Comparison of ENCODE assay signal across 8 mouse cellular contexts in the genomic region with DNA sequence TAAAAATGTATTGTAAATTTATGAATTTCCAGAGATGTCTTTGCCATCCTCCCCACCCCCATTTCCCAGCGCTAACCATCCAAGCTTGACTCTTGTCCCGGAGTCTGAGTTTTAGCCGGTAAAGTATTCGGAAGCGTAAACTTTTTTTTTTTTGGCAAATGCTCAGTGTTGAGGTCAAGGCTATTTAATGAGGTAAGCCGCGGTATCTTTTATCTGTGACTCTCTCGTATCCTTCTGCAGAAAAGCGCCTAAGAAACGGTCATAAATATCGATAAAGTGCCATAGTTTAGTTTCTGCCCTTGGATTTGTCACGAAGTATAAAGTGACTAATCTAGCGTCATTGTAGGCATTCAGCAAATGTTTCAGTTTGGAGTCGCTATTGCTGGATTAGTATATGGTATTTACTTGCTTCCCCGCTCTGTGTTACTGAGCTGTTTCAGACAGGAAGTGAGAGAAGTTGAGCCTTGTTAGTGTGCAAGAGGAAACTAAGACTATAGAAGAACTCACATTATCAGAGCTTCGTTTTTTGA. TPM values are rescaled to one million over a fixed set of nuclear protein-coding genes. Genes with fewer than 3 reads are reported as not detected.
A peak's percentile ranks its signal among the peaks of the same experiment; 100 is the strongest.
DNase-seq lines count a peak whose midpoint lies in the region; ATAC-seq and TF ChIP-seq lines count a peak whose summit lies in the region.

No protein-coding gene starts in this region.

- H3K9ac ChIP-seq in lung, embryonic 16.5 days (ENCODE audit: low read length) = peak overlapping the region; percentile 94
- H3K9ac ChIP-seq in forebrain, embryonic 16.5 days (replicated peaks; ENCODE audit: low read depth, low read length) = peak overlapping the region; percentile 93
- peak overlapping the region; percentile 96 for H3K9ac ChIP-seq in liver, embryonic 15.5 days
- peak overlapping the region; percentile 98 for H3K9ac ChIP-seq in stomach, postnatal 0 days (ENCODE audit: low read length)

- H3K9me3 ChIP-seq in lung, embryonic 16.5 days (ENCODE audit: control insufficient read depth, low read length) = no peaks in the 10 kb centered on the region
- no peaks in the 10 kb centered on the region for H3K9me3 ChIP-seq in forebrain, embryonic 16.5 days (ENCODE audit: control insufficient read depth, low read length)
- no peaks in the 10 kb centered on the region for H3K9me3 ChIP-seq in liver, embryonic 15.5 days (replicated peaks)
- no peaks in the 10 kb centered on the region for H3K9me3 ChIP-seq in stomach, postnatal 0 days (ENCODE audit: control insufficient read depth, low read length)

- H3K4me2 ChIP-seq in lung, embryonic 16.5 days (ENCODE audit: low read depth, low read length) = peak overlapping the region; percentile 61
- H3K4me2 ChIP-seq in forebrain, embryonic 16.5 days (ENCODE audit: low read length) = peak overlapping the region; percentile 91
- peak overlapping the region; percentile 98 for H3K4me2 ChIP-seq in liver, embryonic 15.5 days
- H3K4me2 ChIP-seq in stomach, postnatal 0 days (replicated peaks; ENCODE audit: low read depth) = peak overlapping the region; percentile 58

- peak overlapping the region; percentile 95 for H3K27ac ChIP-seq in lung, embryonic 16.5 days (ENCODE audit: low read length)
- peak overlapping the region; percentile 85; the same call in 1 of the 2 replicates for H3K27ac ChIP-seq in forebrain, embryonic 16.5 days (ENCODE audit: low read length)
- peak overlapping the region; percentile 92 for H3K27ac ChIP-seq in liver, embryonic 15.5 days (replicated peaks)
- peak overlapping the region; percentile 99 for H3K27ac ChIP-seq in stomach, postnatal 0 days (replicated peaks)

- WGBS in lung, embryonic 16.5 days = under 1% methylated on average over 16 of the region's 16 CpGs
- WGBS in forebrain, embryonic 16.5 days = under 1% methylated on average over 16 of the region's 16 CpGs
- WGBS in liver, embryonic 15.5 days (ENCODE audit: insufficient replicate concordance) = under 1% methylated on average over 16 of the region's 16 CpGs
- under 1% methylated on average over 16 of the region's 16 CpGs for WGBS in stomach, postnatal 0 days

- H3K36me3 ChIP-seq in lung, embryonic 16.5 days (ENCODE audit: control insufficient read depth, insufficient read depth, low read length) = no peaks in the 10 kb centered on the region
- no peaks in the 10 kb centered on the region for H3K36me3 ChIP-seq in forebrain, embryonic 16.5 days (ENCODE audit: control insufficient read depth, insufficient read depth)
- H3K36me3 ChIP-seq in liver, embryonic 15.5 days (replicated peaks) = peaks cover 12% of the 10 kb centered on the region; the same call in 1 of the 2 replicates
- H3K36me3 ChIP-seq in stomach, postnatal 0 days (ENCODE audit: control insufficient read depth, insufficient read depth, low read length) = no peaks in the 10 kb centered on the region

- peak overlapping the region; percentile 86 for H3K4me3 ChIP-seq in lung, embryonic 16.5 days (ENCODE audit: low read length)
- peak overlapping the region; percentile 92 for H3K4me3 ChIP-seq in forebrain, embryonic 16.5 days (replicated peaks; ENCODE audit: low read length)
- peak overlapping the region; percentile 94 for H3K4me3 ChIP-seq in liver, embryonic 15.5 days (replicated peaks)
- peak overlapping the region; percentile 86 for H3K4me3 ChIP-seq in stomach, postnatal 0 days (ENCODE audit: low read depth, low read length)

- peaks cover 47% of the 10 kb centered on the region for H3K4me1 ChIP-seq in lung, embryonic 16.5 days (replicated peaks; ENCODE audit: control insufficient read depth, insufficient read depth, low read length)
- peaks cover 28% of the 10 kb centered on the region for H3K4me1 ChIP-seq in forebrain, embryonic 16.5 days (replicated peaks; ENCODE audit: control insufficient read depth, insufficient read depth, low read length)
- peaks cover 55% of the 10 kb centered on the region for H3K4me1 ChIP-seq in liver, embryonic 15.5 days (replicated peaks)
- peaks cover 9% of the 10 kb centered on the region for H3K4me1 ChIP-seq in stomach, postnatal 0 days (replicated peaks; ENCODE audit: control insufficient read depth, insufficient read depth)

- H3K27me3 ChIP-seq in lung, embryonic 16.5 days (ENCODE audit: control insufficient read depth, insufficient read depth, low read depth, low read length) = no peaks in the 10 kb centered on the region
- H3K27me3 ChIP-seq in forebrain, embryonic 16.5 days (replicated peaks; ENCODE audit: control insufficient read depth, insufficient read depth, low read length) = no peaks in the 10 kb centered on the region
- no peaks in the 10 kb centered on the region for H3K27me3 ChIP-seq in liver, embryonic 15.5 days
- no peaks in the 10 kb centered on the region for H3K27me3 ChIP-seq in stomach, postnatal 0 days (ENCODE audit: control insufficient read depth, insufficient read depth, low read length)

- no peak for DNase-seq in lung, postnatal 4 days
- DNase-seq in adrenal gland, postnatal 25 days = peak; percentile 23
- DNase-seq in stomach, postnatal 0 days (ENCODE audit: low spot score) = no peak
- no peak for DNase-seq in layer of hippocampus, adult 18-20 months (ENCODE audit: low spot score in 2 of 2)
- no peak for DNase-seq in frontal cortex, adult 2 months (ENCODE audit: extremely low spot score in 1 of 2, low spot score in 1 of 2)

- no peak for TF ChIP-seq EP300 in stomach, postnatal 0 days (optimal IDR thresholded peaks at IDR 0.05)

- no peak for TF ChIP-seq CTCF in stomach, postnatal 0 days (IDR thresholded peaks at IDR 0.05; ENCODE audit: low read depth)

- no peak for ATAC-seq in lung, embryonic 16.5 days (ENCODE audit: low read depth)
- no peak for ATAC-seq in forebrain, embryonic 16.5 days
- ATAC-seq in liver, embryonic 15.5 days (ENCODE audit: insufficient read depth) = no peak
- no peak for ATAC-seq in stomach, postnatal 0 days (ENCODE audit: low FRiP score, low TSS enrichment)

RNA-seq across cellular contexts. Expression of a gene that starts 10.1 kb away (rescaled TPM):
- 302 and 330 TPM in 2 replicates for polyA plus RNA-seq in lung, embryonic 16.5 days (2015; fragmentation: Nextera tagmentation; extraction: Ambion mirVana)
- 401 TPM in 2 replicates for total RNA-seq in adrenal gland, postnatal 25 days (2021)
- polyA plus RNA-seq in forebrain, embryonic 16.5 days (2015; fragmentation: Nextera tagmentation; extraction: Ambion mirVana) = 278 and 316 TPM in 2 replicates
- 140 and 174 TPM in 2 replicates for polyA plus RNA-seq in liver, embryonic 15.5 days (2015; fragmentation: Nextera tagmentation; extraction: Ambion mirVana)
- polyA plus RNA-seq in stomach, postnatal 0 days (2015; fragmentation: Nextera tagmentation; extraction: Ambion mirVana) = 270 and 275 TPM in 2 replicates
- 100 to 1,000 TPM; 142 to 143 TPM for total RNA-seq in layer of hippocampus, adult 18-20 months (2021)
- 77.1 and 82.1 TPM in 2 replicates for polyA plus RNA-seq in frontal cortex, adult 2 months (2012; rRNA removed)
